Mouse (Mus musculus) stomach, embryonic 15.5 days (tissue): Measurements from ENCODE around the gene Pus7. TPM values are rescaled to one million over a fixed set of nuclear protein-coding genes. Genes with fewer than 3 reads are reported as not detected.

Experiments
- ATAC-seq: fragments of 200-750 bp; cut with Nextera tagmentation; 2 replicates; pipeline ENCODE4 v1.8.0; 2017; ENCODE audit warnings: low read depth, moderate number of reproducible peaks, moderate TSS enrichment; ENCODE audit not compliant: insufficient read depth, low FRiP score
- H3K27ac ChIP-seq: fragments of 300-500 bp; sonication (generic); 2 replicates; pipeline ENCODE4 v1.5.1; 2015; ENCODE audit warnings: mild to moderate bottlenecking, inconsistent platforms
- H3K27me3 ChIP-seq: fragments of 300-500 bp; sonication (generic); replicated peaks from 2 replicates; pipeline ENCODE4 v1.6.1; 2015; ENCODE audit warnings: inconsistent platforms
- H3K36me3 ChIP-seq: fragments of 300-500 bp; sonication (generic); 2 replicates; pipeline ENCODE4 v1.6.1; 2015; ENCODE audit warnings: inconsistent platforms
- H3K4me1 ChIP-seq: fragments of 300-500 bp; sonication (generic); 2 replicates; pipeline ENCODE4 v1.6.1; 2015; ENCODE audit warnings: inconsistent platforms
- H3K4me2 ChIP-seq: fragments of 300-500 bp; sonication (generic); 2 replicates; pipeline ENCODE4 v1.6.1; 2015; ENCODE audit warnings: mild to moderate bottlenecking, inconsistent platforms
- H3K4me3 ChIP-seq: fragments of 300-500 bp; sonication (generic); replicated peaks from 2 replicates; pipeline ENCODE4 v1.5.1; 2015; ENCODE audit warnings: inconsistent platforms
- H3K9ac ChIP-seq: fragments of 300-500 bp; sonication (generic); 2 replicates; pipeline ENCODE4 v1.6.1; 2015; ENCODE audit warnings: inconsistent platforms
- H3K9me3 ChIP-seq: fragments of 300-500 bp; sonication (generic); 2 replicates; pipeline ENCODE4 v1.6.1; 2016; ENCODE audit warnings: inconsistent platforms
- WGBS: fragments of 180-500 bp; shearing (Covaris S2); methylation state at CpG from one replicate; pipeline ENCODE4 v1.1.7; 2015; 5-methylcytosine and 5-hydroxymethylcytosine counted together
- polyA plus RNA-seq: library from polyadenylated mRNA; unstranded; fragments of >200 nt; fragmentation: Nextera tagmentation; extraction: Ambion mirVana; gene quantifications from 2 replicates; pipeline ENCODE4 v1.2.1, GENCODE M21; 2015

The Pus7 gene
- polyA plus RNA-seq, 1 experiment from 2014 or later: 31.0 TPM

- Histone ChIP-seq H3K4me2 (peak within 1 kb of the TSS; percentile 65), H3K27ac (peak within 1 kb of the TSS; percentile 84), H3K9ac (peak within 1 kb of the TSS; percentile 93), H3K4me3 (peak within 1 kb of the TSS; percentile 94), H3K27me3 (no peaks in the 10 kb centered on the region), H3K9me3 (no peaks in the 10 kb centered on the region), H3K36me3 (0 out of 2 replicates have a peak, but pooled peaks cover 3% of the 10 kb centered on the region), H3K4me1 (peaks cover 4% of the 10 kb centered on the region; the same call in 1 of the 2 replicates)
- peak; percentile 81 for ATAC-seq
- WGBS: 2% methylated on average over 47 of the region's 47 CpGs
Measured at GRCm38 (mm10) chr5:23787536-23788389, 4.3 kb upstream of the Pus7 start, which contains the start of gene Rint1. Rint1 (plus strand) TSS chr5:23787711.

- Histone ChIP-seq H3K4me3 (peak overlapping the region; percentile 71), H3K4me2 (peak overlapping the region; percentile 48), H3K27me3 (no peaks in the 10 kb centered on the region), H3K4me1 (peaks cover 4% of the 10 kb centered on the region; the same call in 1 of the 2 replicates), H3K36me3 (no peaks in the 10 kb centered on the region), H3K27ac (no peak overlapping the region), H3K9ac (peak overlapping the region; percentile 24; the same call in 1 of the 2 replicates), H3K9me3 (no peaks in the 10 kb centered on the region)
- 48% methylated on average over 8 of the region's 8 CpGs for WGBS
- no peak for ATAC-seq
Measured at GRCm38 (mm10) chr5:23782051-23782810, 1.3 kb downstream of the Pus7 start.

- Histone ChIP-seq H3K9ac (no peak overlapping the region), H3K9me3 (no peaks in the 10 kb centered on the region), H3K4me2 (no peak overlapping the region), H3K27ac (no peak overlapping the region), H3K4me3 (no peak overlapping the region), H3K27me3 (no peaks in the 10 kb centered on the region), H3K36me3 (0 out of 2 replicates have a peak, but pooled peaks cover 2% of the 10 kb centered on the region), H3K4me1 (peaks cover 4% of the 10 kb centered on the region; the same call in 1 of the 2 replicates)
- no peak for ATAC-seq
- 64% methylated on average over 4 of the region's 4 CpGs for WGBS
Measured at GRCm38 (mm10) chr5:23781172-23781571, 2.3 kb downstream of the Pus7 start.

- peaks cover 4% of the 10 kb centered on the region; the same call in 1 of the 2 replicates for H3K4me1 ChIP-seq
- H3K9ac ChIP-seq: no peak overlapping the region
- 82% methylated on average over 4 of the region's 4 CpGs for WGBS
- no peak overlapping the region for H3K4me3 ChIP-seq
- no peak overlapping the region for H3K4me2 ChIP-seq
- ATAC-seq: no peak
- no peaks in the 10 kb centered on the region for H3K27me3 ChIP-seq
- H3K9me3 ChIP-seq: no peaks in the 10 kb centered on the region
- no peak overlapping the region for H3K27ac ChIP-seq
- 0 out of 2 replicates have a peak, but pooled peaks cover 3% of the 10 kb centered on the region for H3K36me3 ChIP-seq
Measured at GRCm38 (mm10) chr5:23780516-23780915, 3.0 kb downstream of the Pus7 start.

GRCm38 (mm10) chr5:23774186-23774585 is 9.3 kb downstream of the Pus7 start:
- no peak for ATAC-seq
- Histone ChIP-seq H3K9ac (no peak overlapping the region), H3K27ac (no peak overlapping the region), H3K4me2 (no peak overlapping the region), H3K9me3 (no peaks in the 10 kb centered on the region), H3K4me3 (no peak overlapping the region), H3K4me1 (no peaks in the 10 kb centered on the region), H3K36me3 (peaks cover 18% of the 10 kb centered on the region), H3K27me3 (no peaks in the 10 kb centered on the region)
- 85% methylated on average over 6 of the region's 6 CpGs for WGBS

GRCm38 (mm10) chr5:23771105-23771504 is 12.4 kb downstream of the Pus7 start:
- H3K4me3 ChIP-seq: no peak overlapping the region
- 59% methylated on average over 8 of the region's 8 CpGs for WGBS
- no peak overlapping the region for H3K4me2 ChIP-seq
- H3K27me3 ChIP-seq: no peaks in the 10 kb centered on the region
- no peaks in the 10 kb centered on the region for H3K9me3 ChIP-seq
- no peaks in the 10 kb centered on the region for H3K4me1 ChIP-seq
- H3K9ac ChIP-seq: no peak overlapping the region
- H3K27ac ChIP-seq: no peak overlapping the region
- peak; percentile 58; the same call in 1 of the 2 replicates for ATAC-seq
- H3K36me3 ChIP-seq: peaks cover 31% of the 10 kb centered on the region

GRCm38 (mm10) chr5:23764557-23764956 is 19.0 kb downstream of the Pus7 start:
- H3K9me3 ChIP-seq: no peaks in the 10 kb centered on the region
- no peak overlapping the region for H3K27ac ChIP-seq
- no peak for ATAC-seq
- H3K27me3 ChIP-seq: no peaks in the 10 kb centered on the region
- H3K36me3 ChIP-seq: peaks cover 30% of the 10 kb centered on the region
- H3K4me2 ChIP-seq: no peak overlapping the region
- H3K4me3 ChIP-seq: no peak overlapping the region
- no peaks in the 10 kb centered on the region for H3K4me1 ChIP-seq
- no peak overlapping the region for H3K9ac ChIP-seq
- WGBS: 93% methylated on average over 5 of the region's 5 CpGs

GRCm38 (mm10) chr5:23762531-23762930 is 21.0 kb downstream of the Pus7 start:
- Histone ChIP-seq H3K9ac (no peak overlapping the region), H3K27ac (no peak overlapping the region), H3K4me1 (no peaks in the 10 kb centered on the region), H3K4me3 (no peak overlapping the region), H3K36me3 (peaks cover 27% of the 10 kb centered on the region), H3K27me3 (no peaks in the 10 kb centered on the region), H3K4me2 (no peak overlapping the region), H3K9me3 (no peaks in the 10 kb centered on the region)
- no peak for ATAC-seq
- 91% methylated on average over 6 of the region's 6 CpGs for WGBS

- Histone ChIP-seq H3K4me3 (no peak overlapping the region), H3K36me3 (peaks cover 20% of the 10 kb centered on the region; the same call in 1 of the 2 replicates), H3K27me3 (no peaks in the 10 kb centered on the region), H3K4me1 (no peaks in the 10 kb centered on the region), H3K9me3 (no peaks in the 10 kb centered on the region), H3K4me2 (no peak overlapping the region), H3K27ac (no peak overlapping the region), H3K9ac (no peak overlapping the region)
- 57% methylated on average over 2 of the region's 2 CpGs for WGBS
- no peak for ATAC-seq
Measured at GRCm38 (mm10) chr5:23758633-23759032, 24.9 kb downstream of the Pus7 start.

GRCm38 (mm10) chr5:23756368-23756767 is 27.1 kb downstream of the Pus7 start:
- H3K27ac ChIP-seq: no peak overlapping the region
- no peak overlapping the region for H3K9ac ChIP-seq
- H3K4me1 ChIP-seq: no peaks in the 10 kb centered on the region
- peaks cover 23% of the 10 kb centered on the region; the same call in 1 of the 2 replicates for H3K36me3 ChIP-seq
- ATAC-seq: no peak
- H3K27me3 ChIP-seq: no peaks in the 10 kb centered on the region
- H3K9me3 ChIP-seq: no peaks in the 10 kb centered on the region
- no peak overlapping the region for H3K4me2 ChIP-seq
- H3K4me3 ChIP-seq: no peak overlapping the region
- WGBS: 96% methylated on average over 4 of the region's 4 CpGs

GRCm38 (mm10) chr5:23755591-23755990 is 27.9 kb downstream of the Pus7 start:
- Histone ChIP-seq H3K9me3 (no peaks in the 10 kb centered on the region), H3K4me1 (no peaks in the 10 kb centered on the region), H3K27ac (no peak overlapping the region), H3K9ac (no peak overlapping the region), H3K36me3 (peaks cover 22% of the 10 kb centered on the region; the same call in 1 of the 2 replicates), H3K4me2 (no peak overlapping the region), H3K27me3 (no peaks in the 10 kb centered on the region), H3K4me3 (no peak overlapping the region)
- 97% methylated on average over 9 of the region's 9 CpGs for WGBS
- ATAC-seq: no peak

GRCm38 (mm10) chr5:23749882-23750281 is 33.6 kb downstream of the Pus7 start:
- no peak for ATAC-seq
- Histone ChIP-seq H3K27ac (no peak overlapping the region), H3K36me3 (peaks cover 27% of the 10 kb centered on the region), H3K27me3 (no peaks in the 10 kb centered on the region), H3K4me1 (no peaks in the 10 kb centered on the region), H3K9me3 (no peaks in the 10 kb centered on the region), H3K4me2 (no peak overlapping the region), H3K9ac (no peak overlapping the region), H3K4me3 (no peak overlapping the region)
- WGBS: 60% methylated on average over 2 of the region's 2 CpGs
